ENCODE assay signal across 18 mouse cellular contexts in genomic region chr11:80420202-80420984, GRCm38 (mm10).
"Had no signal": no experiment of that assay in that cellular context is flagged by ENCODE, and none has a peak within 500 bp of the region (broad histone marks: within the 10 kb centered on the region; RNA-seq: fewer than 3 reads in every experiment).

No protein-coding gene starts in this region.

- H3K4me2 ChIP-seq: liver, embryonic 13.5 days; midbrain, embryonic 13.5 days; neural tube, embryonic 13.5 days had no signal

- DNase-seq: kidney, adult 2 months; kidney, postnatal 36 days; layer of hippocampus, postnatal 36 days; liver, embryonic 13.5 days; lung, adult 2 months; lung, postnatal 14 days; lung, postnatal 4 days; retina, postnatal 1 day; right cerebral cortex, postnatal 25 days; spleen, adult 18-20 months; thymus, adult 18-20 months; thymus, postnatal 4 days had no signal

- H3K4me1 ChIP-seq: midbrain, embryonic 13.5 days; neural tube, embryonic 13.5 days had no signal

- H3K9me3 ChIP-seq: liver, embryonic 13.5 days had no signal

- H3K9ac ChIP-seq: liver, embryonic 13.5 days; midbrain, embryonic 13.5 days; neural tube, embryonic 13.5 days had no signal

- H3K4me3 ChIP-seq: left cerebral cortex, adult 2 months; liver, embryonic 13.5 days; midbrain, embryonic 13.5 days; myocyte; neural tube, embryonic 13.5 days had no signal

- H3K27me3 ChIP-seq: liver, embryonic 13.5 days; midbrain, embryonic 13.5 days; neural tube, embryonic 13.5 days had no signal

- H3K27ac ChIP-seq: kidney, postnatal 0 days; left cerebral cortex, adult 2 months; liver, embryonic 13.5 days; midbrain, embryonic 13.5 days; neural tube, embryonic 13.5 days had no signal

- ATAC-seq: midbrain, embryonic 13.5 days; midbrain, embryonic 16.5 days had no signal
